Mouse (Mus musculus) olfactory bulb, adult 2 months (tissue): ENCODE measurements around the gene Ube2z.

ENCODE experiments used
- CTCF ChIP-seq: fragments of 200-500 bp; IDR thresholded peaks from 2 replicates; pipeline ENCODE4 v1.5.1; 2012; ENCODE audit warnings: low read depth, mild to moderate bottlenecking, low read length, moderate library complexity; ENCODE audit not compliant: insufficient read depth
- POLR2A ChIP-seq: fragments of 200-500 bp; IDR thresholded peaks from 2 replicates; pipeline ENCODE4 v1.6.1; 2012; ENCODE audit warnings: mild to moderate bottlenecking, low read depth, low read length, moderate library complexity; ENCODE audit not compliant: insufficient read depth

DNA sequence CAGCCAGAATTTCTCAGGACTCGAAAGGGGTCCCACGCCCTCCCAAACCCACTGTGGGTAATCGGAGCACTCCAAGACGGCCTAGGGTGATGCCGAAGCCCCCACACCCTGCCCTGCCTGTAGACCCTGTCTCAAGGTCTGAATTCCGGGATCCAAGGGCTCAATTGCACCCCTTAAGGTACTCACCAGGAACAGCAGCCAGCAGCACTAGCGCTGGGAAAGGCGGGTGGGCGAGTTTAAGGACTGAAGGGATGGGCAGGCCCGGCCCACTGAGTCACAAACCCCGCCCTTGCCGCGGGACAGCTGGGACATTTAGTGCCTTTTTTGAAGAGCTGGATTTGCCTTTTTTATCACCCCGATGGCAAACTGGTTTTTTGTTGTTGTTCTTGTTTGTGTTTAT is 46.6 kb upstream of the Ube2z start, which contains the start of gene Calcoco2:
- TF ChIP-seq CTCF, result no peak
- TF ChIP-seq POLR2A, result no peak
